Mouse (Mus musculus) forebrain, postnatal 0 days (tissue): ENCODE results near the gene Sucnr1. TPM values are rescaled to one million over a fixed set of nuclear protein-coding genes. Genes with fewer than 3 reads are reported as not detected.

Experiments used
- ATAC-seq: fragments of 200-750 bp; cut with Nextera tagmentation; 2 replicates; pipeline ENCODE4 v1.8.0; 2017; ENCODE audit warnings: mild to moderate bottlenecking, moderate library complexity
- DNase-seq: peaks from one replicate; pipeline ENCODE4 v3.0.0-alpha.2; 2015
- H3K27ac ChIP-seq: fragments of 300-500 bp; sonication (generic); 2 replicates; pipeline ENCODE4 v1.5.1; 2014; ENCODE audit warnings: low read depth, mild to moderate bottlenecking, antibody characterized with exemption, low read length, moderate library complexity, mixed read lengths
- H3K27me3 ChIP-seq: fragments of 300-500 bp; sonication (generic); 2 replicates; pipeline ENCODE4 v1.6.1; 2014; ENCODE audit warnings: mild to moderate bottlenecking, low read length, mixed read lengths; ENCODE audit not compliant: insufficient read depth
- H3K36me3 ChIP-seq: fragments of 300-500 bp; sonication (generic); 2 replicates; pipeline ENCODE4 v1.6.1; 2014; ENCODE audit warnings: mild to moderate bottlenecking, moderate library complexity; ENCODE audit not compliant: insufficient read depth
- H3K4me1 ChIP-seq: fragments of 300-500 bp; sonication (generic); 2 replicates; pipeline ENCODE4 v1.6.1; 2014; ENCODE audit warnings: antibody characterized with exemption; ENCODE audit not compliant: insufficient read depth
- H3K4me2 ChIP-seq: fragments of 300-500 bp; sonication (generic); 2 replicates; pipeline ENCODE4 v1.6.1; 2014; ENCODE audit warnings: low read depth, mild to moderate bottlenecking, moderate library complexity
- H3K4me3 ChIP-seq: fragments of 300-500 bp; sonication (generic); 2 replicates; pipeline ENCODE4 v1.5.1; 2014; ENCODE audit warnings: low read depth, low read length, mixed read lengths
- H3K9ac ChIP-seq: fragments of 300-500 bp; sonication (generic); 2 replicates; pipeline ENCODE4 v1.6.1; 2014; ENCODE audit warnings: mild to moderate bottlenecking
- H3K9me3 ChIP-seq: fragments of 300-500 bp; sonication (generic); 2 replicates; pipeline ENCODE4 v1.6.1; 2016; ENCODE audit warnings: low read length
- CTCF ChIP-seq: sonication (generic); IDR thresholded peaks from 2 replicates; pipeline ENCODE4 v1.5.1; 2016; ENCODE audit warnings: antibody characterized with exemption, control low read depth, low read depth
- WGBS: fragments of 180-500 bp; shearing (Covaris S2); extraction: QIAGEN DNeasy Blood & Tissue Kit; methylation state at CpG from one replicate; pipeline ENCODE4 v1.1.7; 2014; 5-methylcytosine and 5-hydroxymethylcytosine counted together
- polyA plus RNA-seq: library from polyadenylated mRNA; unstranded; fragments of >200 nt; fragmentation: Nextera tagmentation; extraction: Ambion mirVana; gene quantifications from 2 replicates; pipeline ENCODE4 v1.2.1, GENCODE M21; 2015
- total RNA-seq: library from RNA; depleted of rRNA; stranded (reverse); fragments of >200 nt; gene quantifications from 2 replicates; pipeline ENCODE4 v1.2.3, GENCODE M21; 2014; rRNA removed

The Sucnr1 gene
- total and polyA plus RNA-seq, 2 experiments from 2014 or later: not detected

DNA sequence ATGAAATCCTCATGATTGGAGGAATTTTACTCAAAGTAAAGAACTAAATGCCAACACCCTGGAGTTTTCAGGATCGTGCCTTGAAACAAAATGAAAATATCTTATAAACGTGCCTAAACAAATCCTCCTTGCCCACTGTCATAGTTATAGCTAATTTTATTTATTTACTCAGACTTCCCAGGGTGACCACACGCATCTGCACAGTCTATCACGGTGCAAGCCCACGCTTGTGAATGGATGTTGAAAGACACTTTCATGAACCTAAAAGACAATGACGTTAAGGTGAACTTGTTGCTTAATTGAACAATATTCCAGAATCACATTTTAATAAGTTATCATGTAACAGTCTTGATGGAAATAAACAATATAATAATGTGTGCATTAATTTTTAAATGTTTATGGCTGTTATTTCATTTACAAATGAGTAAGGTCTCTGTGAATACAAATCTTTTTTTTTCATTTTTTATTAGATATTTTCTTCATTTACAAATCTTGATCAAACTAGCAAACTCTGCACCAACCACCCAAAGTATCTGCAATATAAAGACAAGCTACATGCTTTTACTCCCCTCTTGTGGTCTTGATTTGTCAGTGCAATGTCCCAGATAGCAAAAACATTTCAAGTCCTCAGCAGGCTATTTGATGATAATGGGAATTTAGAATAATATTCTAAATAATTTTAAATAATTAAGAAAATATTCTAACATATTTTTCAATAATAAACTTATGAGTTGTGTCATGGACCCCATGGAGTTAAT lies 30.4 kb downstream of the Sucnr1 start:
- ATAC-seq (peak; percentile 87), DNase-seq (peak; percentile 74)
- Histone ChIP-seq H3K4me1 (no peaks in the 10 kb centered on the region), H3K36me3 (no peaks in the 10 kb centered on the region), H3K4me3 (no peak overlapping the region), H3K27me3 (no peaks in the 10 kb centered on the region), H3K9me3 (no peaks in the 10 kb centered on the region), H3K9ac (no peak overlapping the region), H3K27ac (no peak overlapping the region), H3K4me2 (no peak overlapping the region)
- WGBS: 87% methylated on average over 6 of the region's 6 CpGs
- TF ChIP-seq CTCF: peak; percentile 82

DNA sequence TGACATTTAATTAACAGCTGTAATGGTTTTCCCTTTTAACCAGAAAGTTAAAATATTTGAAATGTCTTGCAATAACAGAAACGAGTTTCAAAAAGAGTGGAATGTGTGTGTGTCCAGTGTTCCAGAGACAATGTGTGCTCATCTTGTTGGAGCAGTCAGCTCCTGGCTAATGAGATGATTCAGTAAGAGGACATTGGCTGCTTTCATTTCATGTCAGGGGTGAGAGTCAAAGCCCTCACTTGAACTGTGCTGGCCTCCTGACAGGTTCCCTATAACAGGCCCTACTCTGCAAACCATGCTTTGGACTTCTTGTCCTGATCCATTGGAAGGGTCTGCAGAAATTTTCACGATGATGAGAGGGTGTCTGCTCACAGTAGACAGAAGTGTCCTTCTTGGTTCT lies 32.9 kb downstream of the Sucnr1 start:
- Histone ChIP-seq H3K36me3 (no peaks in the 10 kb centered on the region), H3K27me3 (no peaks in the 10 kb centered on the region), H3K9ac (no peak overlapping the region), H3K4me2 (no peak overlapping the region), H3K27ac (no peak overlapping the region), H3K9me3 (no peaks in the 10 kb centered on the region), H3K4me3 (no peak overlapping the region), H3K4me1 (no peaks in the 10 kb centered on the region)
- TF ChIP-seq CTCF: no peak
- DNase-seq: no peak
- 58% methylated on average over 2 of the region's 2 CpGs for WGBS
- no peak for ATAC-seq

DNA sequence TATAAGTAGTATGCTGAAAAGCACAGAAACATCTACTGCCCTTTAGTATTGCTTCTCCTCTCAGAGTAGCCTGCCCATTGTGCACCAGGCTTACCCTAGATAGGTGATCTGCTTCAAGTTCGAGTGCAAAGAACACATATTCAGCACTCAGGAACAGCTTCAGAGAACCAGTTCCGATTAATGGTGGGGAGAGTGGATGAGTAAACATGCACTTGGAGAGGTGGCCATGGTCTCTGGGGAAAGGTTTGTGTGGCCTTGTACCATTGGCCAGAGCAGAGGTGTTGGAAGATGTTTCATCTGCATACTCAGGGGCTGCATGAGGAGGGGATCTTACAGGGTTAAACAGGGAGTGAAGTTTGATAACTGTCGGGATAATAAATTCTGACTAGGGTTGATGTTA lies 39.8 kb downstream of the Sucnr1 start:
- Histone ChIP-seq H3K4me2 (no peak overlapping the region), H3K9me3 (no peaks in the 10 kb centered on the region), H3K36me3 (no peaks in the 10 kb centered on the region), H3K4me3 (no peak overlapping the region), H3K27ac (no peak overlapping the region), H3K9ac (no peak overlapping the region), H3K27me3 (no peaks in the 10 kb centered on the region), H3K4me1 (no peaks in the 10 kb centered on the region)
- ATAC-seq: no peak
- TF ChIP-seq CTCF: no peak
- WGBS: 77% methylated on average over 3 of the region's 3 CpGs
- DNase-seq: no peak

DNA sequence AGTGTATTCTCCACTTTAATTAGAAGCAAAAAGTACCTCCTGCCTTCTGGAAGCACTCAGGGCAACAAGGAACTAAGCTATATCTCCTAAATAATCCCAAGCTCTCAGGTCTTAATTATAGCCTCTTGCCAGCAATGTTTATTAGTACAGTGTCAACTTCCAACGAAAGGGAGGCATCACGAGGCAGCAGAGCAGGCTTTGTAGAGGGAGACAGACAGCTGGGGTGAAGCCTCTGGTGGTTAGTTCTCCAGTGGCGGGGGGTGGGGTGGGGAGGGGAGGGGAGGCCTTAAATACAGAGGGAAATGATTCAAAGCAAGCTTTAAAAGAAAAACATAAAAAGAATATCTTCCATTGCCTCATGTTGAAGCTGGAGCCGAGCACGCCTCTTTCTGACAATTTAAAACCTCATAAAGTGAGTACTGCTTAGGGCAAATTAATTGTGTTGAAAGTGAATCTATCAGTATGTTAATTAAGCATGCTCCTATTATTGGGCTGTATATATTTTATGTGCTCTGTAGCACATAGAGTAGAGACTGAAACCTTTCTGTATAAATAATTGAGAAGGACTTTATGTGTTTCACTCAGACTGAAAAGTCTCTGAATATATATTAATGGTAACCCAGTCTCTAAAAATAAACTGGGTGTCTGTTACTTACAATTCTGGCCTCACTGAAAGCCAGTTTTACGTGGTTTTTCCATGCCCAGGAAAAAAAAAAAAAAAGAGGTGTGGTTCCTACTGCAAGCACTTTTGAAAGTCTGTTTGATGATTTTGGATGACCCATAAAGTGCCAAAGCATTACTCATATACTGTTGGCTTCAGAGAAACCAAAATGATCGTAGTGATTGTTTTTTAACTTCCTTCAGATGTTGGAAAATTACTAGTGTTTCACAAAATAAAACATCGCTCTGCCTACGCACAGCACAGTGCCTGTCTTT lies 42.5 kb downstream of the Sucnr1 start:
- no peak overlapping the region for H3K27ac ChIP-seq
- no peaks in the 10 kb centered on the region for H3K27me3 ChIP-seq
- no peaks in the 10 kb centered on the region for H3K36me3 ChIP-seq
- H3K4me1 ChIP-seq: no peaks in the 10 kb centered on the region
- no peaks in the 10 kb centered on the region for H3K9me3 ChIP-seq
- 36% methylated on average over 9 of the region's 9 CpGs for WGBS
- no peak for DNase-seq
- H3K9ac ChIP-seq: no peak overlapping the region
- ATAC-seq: peak; percentile 20
- no peak overlapping the region for H3K4me3 ChIP-seq
- H3K4me2 ChIP-seq: no peak overlapping the region
- no peak for TF ChIP-seq CTCF

DNA sequence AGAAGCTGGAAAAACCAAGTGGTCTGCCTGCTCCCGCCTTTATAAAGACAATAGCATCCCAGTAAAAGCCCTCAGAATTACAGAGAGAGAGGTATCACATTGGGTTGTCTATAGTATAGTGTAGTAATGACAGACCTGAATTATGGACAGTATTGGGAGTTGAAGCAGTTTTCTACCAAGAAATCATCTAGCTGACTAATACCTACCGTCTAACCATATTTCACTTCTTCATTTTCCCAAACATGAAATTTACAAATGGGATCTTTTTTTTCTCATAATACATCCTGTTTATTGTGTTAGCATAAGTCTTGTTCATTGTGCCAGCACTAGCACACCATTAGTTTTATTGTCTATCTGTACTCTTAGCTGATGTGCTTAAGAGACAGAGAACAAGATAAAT lies 44.9 kb downstream of the Sucnr1 start:
- ATAC-seq: no peak
- Histone ChIP-seq H3K36me3 (no peaks in the 10 kb centered on the region), H3K27me3 (no peaks in the 10 kb centered on the region), H3K27ac (no peak overlapping the region), H3K4me3 (no peak overlapping the region), H3K4me2 (no peak overlapping the region), H3K9ac (no peak overlapping the region), H3K4me1 (no peaks in the 10 kb centered on the region), H3K9me3 (no peaks in the 10 kb centered on the region)
- DNase-seq: no peak
- TF ChIP-seq CTCF: no peak
- WGBS: 91% methylated on average over 2 of the region's 2 CpGs

DNA sequence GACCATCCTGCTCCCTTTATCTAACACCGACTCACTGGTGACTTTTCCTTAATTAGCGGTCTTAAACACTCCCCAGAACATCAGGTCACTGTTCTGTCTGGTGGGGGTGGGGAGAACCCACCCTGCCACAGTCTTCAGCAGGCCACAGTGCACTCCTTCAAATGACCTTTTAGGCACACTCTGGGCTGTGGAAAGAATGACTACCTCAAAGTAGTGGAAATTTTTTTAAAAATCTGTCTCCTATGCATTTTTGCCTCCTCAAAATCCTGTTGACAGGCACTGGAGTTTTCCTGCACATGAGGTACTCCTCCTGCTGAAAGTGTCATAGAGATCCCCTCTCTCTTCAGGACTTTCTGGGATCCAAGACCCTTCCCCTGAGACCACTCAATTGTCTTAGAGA lies 46.6 kb downstream of the Sucnr1 start:
- ATAC-seq (no peak), DNase-seq (no peak)
- H3K4me2 ChIP-seq: no peak overlapping the region
- H3K9ac ChIP-seq: no peak overlapping the region
- TF ChIP-seq CTCF: no peak
- no peak overlapping the region for H3K4me3 ChIP-seq
- no peaks in the 10 kb centered on the region for H3K27me3 ChIP-seq
- 59% methylated on average over 2 of the region's 2 CpGs for WGBS
- H3K36me3 ChIP-seq: no peaks in the 10 kb centered on the region
- no peaks in the 10 kb centered on the region for H3K4me1 ChIP-seq
- H3K27ac ChIP-seq: no peak overlapping the region
- no peaks in the 10 kb centered on the region for H3K9me3 ChIP-seq

DNA sequence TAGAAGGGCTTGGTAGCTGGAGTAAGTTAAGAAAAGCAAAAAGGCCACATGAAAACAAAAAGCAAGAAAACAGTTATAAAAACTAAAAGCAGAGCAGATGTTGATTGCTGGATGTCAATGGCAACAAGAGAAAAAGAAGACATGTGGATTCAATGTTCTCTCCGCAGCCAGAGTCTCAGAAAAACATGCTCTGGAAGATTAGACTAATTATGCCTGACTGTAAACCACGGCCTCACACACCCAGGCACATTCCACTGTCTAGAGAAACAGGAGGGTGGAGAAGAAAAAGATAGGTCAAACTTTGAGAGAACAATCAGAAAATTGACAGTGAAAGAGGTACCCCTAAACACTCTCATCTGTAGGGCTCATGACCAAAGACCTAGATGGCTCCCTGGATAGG lies 54.1 kb downstream of the Sucnr1 start:
- no peak for TF ChIP-seq CTCF
- Histone ChIP-seq H3K4me2 (no peak overlapping the region), H3K27me3 (no peaks in the 10 kb centered on the region), H3K4me1 (no peaks in the 10 kb centered on the region), H3K36me3 (no peaks in the 10 kb centered on the region), H3K9ac (no peak overlapping the region), H3K9me3 (no peaks in the 10 kb centered on the region), H3K4me3 (no peak overlapping the region), H3K27ac (no peak overlapping the region)
- 63% methylated on average over 2 of the region's 2 CpGs for WGBS
- no peak for ATAC-seq
- no peak for DNase-seq

Other genes with a start within 250 kb of the Sucnr1 start
- gene Gm8298, start 220.8 kb upstream of the Sucnr1 start, total RNA-seq: not detected in 2 replicates
- gene Gm8298, start 220.8 kb upstream of the Sucnr1 start, polyA plus RNA-seq: not detected in 2 replicates
- not detected in 2 replicates for gene C130079G13Rik, start 156.7 kb upstream of the Sucnr1 start, total RNA-seq
- gene C130079G13Rik, start 156.7 kb upstream of the Sucnr1 start, polyA plus RNA-seq: not detected in 2 replicates
- gene Aadacl2, start 75.1 kb upstream of the Sucnr1 start, total RNA-seq: not detected in 2 replicates
- gene Aadacl2, start 75.1 kb upstream of the Sucnr1 start, polyA plus RNA-seq: not detected in 2 replicates
- not detected in 2 replicates for gene Aadac, start 56.2 kb upstream of the Sucnr1 start, total RNA-seq
- not detected in 2 replicates for gene Aadac, start 56.2 kb upstream of the Sucnr1 start, polyA plus RNA-seq